Comparison of ENCODE assay signal across 27 mouse cellular contexts in the genomic region with DNA sequence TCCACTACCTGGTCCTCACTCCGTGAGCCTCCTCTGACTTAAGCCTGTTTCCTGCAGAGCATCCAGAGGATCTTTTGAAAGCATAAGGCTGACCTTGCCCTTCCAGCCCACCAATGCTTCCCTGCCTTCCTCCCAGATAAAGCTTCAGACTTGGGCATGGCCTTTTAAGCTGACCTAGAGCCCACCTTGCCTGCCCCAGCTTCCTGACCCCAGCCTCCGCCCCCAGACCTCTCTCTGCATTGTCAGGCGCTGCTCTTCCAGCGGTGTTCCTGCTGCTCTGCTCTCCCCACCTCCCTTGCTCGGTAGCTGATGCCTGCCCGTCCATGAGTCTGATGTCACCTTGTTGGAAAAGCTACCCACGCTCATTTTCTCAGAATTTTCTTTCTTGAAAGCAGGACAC. TPM values are rescaled to one million over a fixed set of nuclear protein-coding genes. Genes with fewer than 3 reads are reported as not detected.
DNase-seq lines count a peak whose midpoint lies in the region; ATAC-seq and TF ChIP-seq lines count a peak whose summit lies in the region.
"Had no signal": no experiment of that assay in that cellular context is flagged by ENCODE, and none has a peak within 500 bp of the region (broad histone marks: within the 10 kb centered on the region; RNA-seq: fewer than 3 reads in every experiment).

No protein-coding gene starts in this region.

- 54% methylated on average over 7 of the region's 7 CpGs for WGBS in heart, embryonic 13.5 days
- WGBS in midbrain, embryonic 13.5 days = 33% methylated on average over 7 of the region's 7 CpGs
- 41% methylated on average over 7 of the region's 7 CpGs for WGBS in midbrain, postnatal 0 days
- WGBS in neural tube, embryonic 15.5 days = 58% methylated on average over 7 of the region's 7 CpGs

- H3K27me3 ChIP-seq in heart, embryonic 13.5 days (replicated peaks) = no peaks in the 10 kb centered on the region
- H3K27me3 ChIP-seq in midbrain, embryonic 13.5 days = peaks cover 5% of the 10 kb centered on the region
- H3K27me3 ChIP-seq in midbrain, postnatal 0 days (ENCODE audit: insufficient read depth, low read length) = no peaks in the 10 kb centered on the region
- no peaks in the 10 kb centered on the region for H3K27me3 ChIP-seq in neural tube, embryonic 15.5 days (replicated peaks)

- no peak overlapping the region for H3K27ac ChIP-seq in heart, embryonic 13.5 days (replicated peaks)
- no peak overlapping the region for H3K27ac ChIP-seq in midbrain, embryonic 13.5 days
- no peak overlapping the region for H3K27ac ChIP-seq in midbrain, postnatal 0 days (ENCODE audit: low read depth, low read length)
- H3K27ac ChIP-seq in neural tube, embryonic 15.5 days (replicated peaks) = no peak overlapping the region
- H3K27ac ChIP-seq: liver, embryonic 14.5 days had no signal

- peaks cover 42% of the 10 kb centered on the region for H3K4me1 ChIP-seq in heart, embryonic 13.5 days
- H3K4me1 ChIP-seq in midbrain, embryonic 13.5 days (replicated peaks) = peaks cover 49% of the 10 kb centered on the region
- H3K4me1 ChIP-seq in midbrain, postnatal 0 days (ENCODE audit: insufficient read depth, low read length) = peaks cover 4% of the 10 kb centered on the region; the same call in 1 of the 2 replicates
- peaks cover 62% of the 10 kb centered on the region for H3K4me1 ChIP-seq in neural tube, embryonic 15.5 days

- DNase-seq in adrenal gland, postnatal 10 days = peak; percentile 30
- no peak for DNase-seq in adrenal gland, postnatal 4 days (ENCODE audit: low spot score in 2 of 2)
- DNase-seq in heart, adult 8-10 months (ENCODE audit: low spot score) = no peak
- DNase-seq in midbrain, postnatal 0 days (ENCODE audit: low spot score) = no peak
- no peak for DNase-seq in spleen, postnatal 36 days (ENCODE audit: low spot score in 2 of 2)
- DNase-seq: cerebellum, adult 8-10 months; embryo, embryonic 11 days; gastrocnemius, postnatal 25 days; right cerebral cortex, adult 18-20 months; thymus, adult 2 months had no signal

- H3K36me3 ChIP-seq in heart, embryonic 13.5 days = peaks cover 5% of the 10 kb centered on the region
- peaks cover 8% of the 10 kb centered on the region for H3K36me3 ChIP-seq in midbrain, embryonic 13.5 days
- peaks cover 12% of the 10 kb centered on the region for H3K36me3 ChIP-seq in midbrain, postnatal 0 days (ENCODE audit: insufficient read depth, low read length)
- peaks cover 14% of the 10 kb centered on the region for H3K36me3 ChIP-seq in neural tube, embryonic 15.5 days

- 0 out of 2 replicates have a peak overlapping the region, but pooled peaks have one; percentile 87 for H3K9ac ChIP-seq in heart, embryonic 13.5 days
- peak overlapping the region; percentile 32; the same call in 1 of the 2 replicates for H3K9ac ChIP-seq in midbrain, embryonic 13.5 days (replicated peaks)
- no peak overlapping the region for H3K9ac ChIP-seq in midbrain, postnatal 0 days (replicated peaks; ENCODE audit: low read length, poor library complexity, severe bottlenecking)
- H3K9ac ChIP-seq in neural tube, embryonic 15.5 days (replicated peaks) = 0 out of 2 replicates have a peak overlapping the region, but pooled peaks have one; percentile 26
- H3K9ac ChIP-seq: liver, embryonic 14.5 days had no signal

- no peak overlapping the region for H3K4me2 ChIP-seq in heart, embryonic 13.5 days
- no peak overlapping the region for H3K4me2 ChIP-seq in midbrain, embryonic 13.5 days (replicated peaks)
- no peak overlapping the region for H3K4me2 ChIP-seq in midbrain, postnatal 0 days (ENCODE audit: low read depth, low read length, poor library complexity, severe bottlenecking)
- peak overlapping the region; percentile 75; the same call in 1 of the 2 replicates for H3K4me2 ChIP-seq in neural tube, embryonic 15.5 days
- H3K4me2 ChIP-seq: heart, embryonic 11.5 days had no signal

- H3K9me3 ChIP-seq in heart, embryonic 13.5 days = no peaks in the 10 kb centered on the region
- H3K9me3 ChIP-seq in midbrain, embryonic 13.5 days = no peaks in the 10 kb centered on the region
- no peaks in the 10 kb centered on the region for H3K9me3 ChIP-seq in midbrain, postnatal 0 days (ENCODE audit: low read length)
- H3K9me3 ChIP-seq in neural tube, embryonic 15.5 days (replicated peaks) = no peaks in the 10 kb centered on the region

- no peak overlapping the region for H3K4me3 ChIP-seq in heart, embryonic 13.5 days
- H3K4me3 ChIP-seq in midbrain, embryonic 13.5 days (replicated peaks) = no peak overlapping the region
- no peak overlapping the region for H3K4me3 ChIP-seq in midbrain, postnatal 0 days (ENCODE audit: low read depth, low read length)
- no peak overlapping the region for H3K4me3 ChIP-seq in neural tube, embryonic 15.5 days (replicated peaks)
- H3K4me3 ChIP-seq: myocyte had no signal

- TF ChIP-seq CTCF in midbrain, postnatal 0 days (IDR thresholded peaks at IDR 0.05) = no peak

- ATAC-seq in heart, embryonic 13.5 days (ENCODE audit: extremely low read depth, insufficient number of reproducible peaks, low FRiP score, low TSS enrichment) = no peak
- ATAC-seq in midbrain, embryonic 13.5 days = no peak
- no peak for ATAC-seq in midbrain, postnatal 0 days (ENCODE audit: low FRiP score)
- no peak for ATAC-seq in neural tube, embryonic 15.5 days (ENCODE audit: low FRiP score)
- ATAC-seq: inflammation-experienced regulatory T-cells, adult 6 months had no signal

RNA-seq across cellular contexts. Expression of gene Lipe, which starts 5.7 kb away (rescaled TPM):
- 100 to 1,000 TPM; 391 to 441 TPM for total RNA-seq in adrenal gland, postnatal 10 days (2021)
- 100 to 1,000 TPM; 139 to 178 TPM for total RNA-seq in adrenal gland, postnatal 4 days (2021)
- 5.7 and 6.9 TPM in 2 replicates for polyA plus RNA-seq in heart, embryonic 13.5 days (2015; fragmentation: Nextera tagmentation; extraction: Ambion mirVana)
- total RNA-seq in heart, adult 8-10 months (2022) = 10 to 100 TPM; 34.3 to 45.6 (median 40.1) TPM
- 8.4 and 9.9 TPM in 2 replicates for polyA plus RNA-seq in midbrain, embryonic 13.5 days (2015; fragmentation: Nextera tagmentation; extraction: Ambion mirVana)
- 10.6 and 11.6 TPM in 2 replicates for total RNA-seq in midbrain, postnatal 0 days (2014; rRNA removed)
- 6.9 and 7.6 TPM in 2 replicates for polyA plus RNA-seq in midbrain, postnatal 0 days (2015; fragmentation: Nextera tagmentation; extraction: Ambion mirVana)
- polyA plus RNA-seq in neural tube, embryonic 15.5 days (2015; fragmentation: Nextera tagmentation; extraction: Ambion mirVana) = 12.1 and 12.5 TPM in 2 replicates

RNA-seq across cellular contexts. Expression of gene Cxcl17, which starts 19.8 kb away (rescaled TPM):
- total RNA-seq in adrenal gland, postnatal 10 days (2021) = not detected
- total RNA-seq in adrenal gland, postnatal 4 days (2021) = not detected
- polyA plus RNA-seq in heart, embryonic 13.5 days (2015; fragmentation: Nextera tagmentation; extraction: Ambion mirVana) = 0.27 and 0.40 TPM in 2 replicates
- total RNA-seq in heart, adult 8-10 months (2022) = not detected
- 0.51 and 0.73 TPM in 2 replicates for polyA plus RNA-seq in midbrain, embryonic 13.5 days (2015; fragmentation: Nextera tagmentation; extraction: Ambion mirVana)
- not detected in 2 replicates for total RNA-seq in midbrain, postnatal 0 days (2014; rRNA removed)
- polyA plus RNA-seq in midbrain, postnatal 0 days (2015; fragmentation: Nextera tagmentation; extraction: Ambion mirVana) = 0.38 and 0.57 TPM in 2 replicates
- 1.3 and 1.6 TPM in 2 replicates for polyA plus RNA-seq in neural tube, embryonic 15.5 days (2015; fragmentation: Nextera tagmentation; extraction: Ambion mirVana)
- total RNA-seq: adrenal gland, adult 2 months; gastrocnemius, postnatal 25 days; heart, postnatal 25 days; left cerebral cortex, adult 18-20 months; megakaryocyte, adult 5-6 weeks; MEL had no signal
- polyA plus RNA-seq: adrenal gland, adult 2 months; heart, embryonic 11.5 days; inflammation-experienced regulatory T-cells, adult 6 months; liver, embryonic 14.5 days; lung, embryonic 16.5 days had no signal

RNA-seq across cellular contexts. Expression of gene Cnfn, which starts 23.3 kb away (rescaled TPM):
- not detected for total RNA-seq in adrenal gland, postnatal 10 days (2021)
- total RNA-seq in adrenal gland, postnatal 4 days (2021) = not detected
- polyA plus RNA-seq in heart, embryonic 13.5 days (2015; fragmentation: Nextera tagmentation; extraction: Ambion mirVana) = not detected in 2 replicates
- total RNA-seq in heart, adult 8-10 months (2022) = not detected
- 0.32 TPM in 1 of 2 replicates, not detected in the other for polyA plus RNA-seq in midbrain, embryonic 13.5 days (2015; fragmentation: Nextera tagmentation; extraction: Ambion mirVana)
- total RNA-seq in midbrain, postnatal 0 days (2014; rRNA removed) = not detected in 2 replicates
- not detected in 2 replicates for polyA plus RNA-seq in midbrain, postnatal 0 days (2015; fragmentation: Nextera tagmentation; extraction: Ambion mirVana)
- 0.54 and 2.3 TPM in 2 replicates for polyA plus RNA-seq in neural tube, embryonic 15.5 days (2015; fragmentation: Nextera tagmentation; extraction: Ambion mirVana)
- total RNA-seq: adrenal gland, adult 2 months; gastrocnemius, postnatal 25 days; heart, postnatal 25 days; left cerebral cortex, adult 18-20 months; megakaryocyte, adult 5-6 weeks; MEL had no signal
- polyA plus RNA-seq: adrenal gland, adult 2 months; heart, embryonic 11.5 days; inflammation-experienced regulatory T-cells, adult 6 months; kidney, embryonic 14.5 days; large intestine, adult 2 months; limb, embryonic 11.5 days; liver, embryonic 14.5 days; myocyte; stomach, embryonic 14.5 days had no signal
